Mouse (Mus musculus): ENCODE data around the gene AF366264.
"Not testable (repeated sequence)": the region's sequence is repeated elsewhere in the genome, so short reads cannot be mapped to it uniquely, and the experiment has no call there.

AF366264 gene

DNA sequence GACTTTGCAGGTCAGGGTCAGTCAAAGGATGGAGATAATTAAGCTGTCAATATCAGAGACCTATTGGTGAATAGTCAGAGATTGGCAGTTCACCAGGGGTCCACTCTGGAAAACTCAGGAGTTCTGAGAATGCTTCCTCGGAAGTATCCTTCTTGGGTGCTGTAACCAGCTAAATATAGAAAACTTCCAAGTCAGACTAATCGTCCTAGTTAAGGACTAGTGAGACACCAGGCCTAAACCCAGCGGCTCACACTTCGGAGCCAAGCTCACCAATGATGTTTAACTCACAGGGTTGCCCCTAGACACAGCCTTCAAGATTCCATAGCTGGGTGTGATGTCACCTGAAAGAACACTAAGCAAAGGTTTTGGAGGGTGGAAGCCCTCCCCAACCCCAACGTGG is at the start of gene AF366264:
TSS of gene AF366264 (minus strand) at position 101 of the 400 bp plus-strand sequence.
- DNase-seq (ENCODE audit: low read depth, low spot score), result not testable (repeated sequence)

GRCm38 (mm10) chr8:13843286-13843685 is 5.1 kb upstream of the AF366264 start:
- not testable (repeated sequence) for DNase-seq (ENCODE audit: low read depth, low spot score)

DNA sequence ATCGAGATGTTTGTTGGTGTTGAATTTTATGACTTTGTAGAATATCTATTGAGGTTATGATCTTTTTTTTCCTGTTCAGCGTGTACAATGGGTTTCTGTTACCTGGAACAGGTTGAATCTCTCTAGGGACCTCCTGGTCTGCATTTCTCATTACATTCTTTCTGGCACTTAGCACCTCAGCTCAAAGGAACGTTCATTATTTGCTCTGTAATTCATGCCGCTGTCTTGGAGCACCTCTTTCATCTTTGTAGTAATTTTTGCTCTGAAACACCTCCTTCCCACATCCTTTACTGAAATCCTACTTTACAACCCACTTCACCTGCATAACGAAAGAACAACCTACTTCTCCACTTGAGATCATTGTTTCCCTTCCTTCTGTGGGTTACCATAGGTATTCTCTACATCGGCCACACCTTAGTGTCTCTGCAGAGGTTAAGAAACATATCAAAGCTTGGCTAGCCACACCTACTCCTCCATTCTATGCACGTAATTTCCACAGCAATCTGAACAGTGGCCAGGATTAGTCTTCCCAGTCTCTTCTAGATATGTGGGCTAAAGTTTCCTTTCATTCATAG is 9.5 kb downstream of the AF366264 start:
- no peak for DNase-seq (ENCODE audit: low read depth, low spot score)

DNA sequence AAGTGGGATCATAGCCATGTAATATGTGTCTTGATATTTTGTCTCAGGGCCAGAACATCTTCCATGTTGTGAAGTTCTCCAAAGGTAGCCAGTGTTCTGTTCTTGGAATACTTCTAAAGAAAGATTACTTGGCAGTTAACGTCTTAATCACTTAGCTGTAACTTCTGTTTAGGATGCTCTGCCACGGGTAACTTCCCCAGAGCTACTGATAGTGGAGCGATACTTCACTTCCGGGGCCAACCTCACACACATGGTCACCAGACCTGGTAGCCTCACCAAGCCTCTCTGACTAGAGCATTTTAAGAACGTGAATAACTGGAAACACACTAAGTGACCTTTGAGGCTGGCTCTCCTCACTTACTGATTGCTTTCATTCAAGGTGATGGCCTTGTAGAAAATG is 38.6 kb downstream of the AF366264 start:
- no peak for DNase-seq (ENCODE audit: low read depth, low spot score)

DNA sequence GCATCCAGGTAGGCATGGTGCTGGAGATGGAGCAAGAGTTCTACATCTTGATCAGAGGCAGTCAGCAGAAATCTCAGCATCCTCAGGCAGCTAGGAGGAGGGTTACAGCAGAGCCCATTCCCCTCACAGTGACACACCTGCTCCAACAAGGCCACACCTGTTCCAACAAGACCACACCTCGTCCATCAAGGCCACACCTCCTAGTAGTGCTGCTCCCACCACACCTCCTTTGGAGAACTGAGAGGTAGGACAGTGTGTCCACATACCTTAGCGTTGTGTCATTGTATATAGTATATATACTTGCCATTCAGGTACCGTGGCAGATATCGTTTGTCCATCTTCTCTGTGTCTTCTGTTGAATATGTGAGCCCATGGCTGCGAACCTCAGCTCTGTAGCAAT is 40.5 kb downstream of the AF366264 start:
- no peak for DNase-seq (ENCODE audit: low read depth, low spot score)

DNA sequence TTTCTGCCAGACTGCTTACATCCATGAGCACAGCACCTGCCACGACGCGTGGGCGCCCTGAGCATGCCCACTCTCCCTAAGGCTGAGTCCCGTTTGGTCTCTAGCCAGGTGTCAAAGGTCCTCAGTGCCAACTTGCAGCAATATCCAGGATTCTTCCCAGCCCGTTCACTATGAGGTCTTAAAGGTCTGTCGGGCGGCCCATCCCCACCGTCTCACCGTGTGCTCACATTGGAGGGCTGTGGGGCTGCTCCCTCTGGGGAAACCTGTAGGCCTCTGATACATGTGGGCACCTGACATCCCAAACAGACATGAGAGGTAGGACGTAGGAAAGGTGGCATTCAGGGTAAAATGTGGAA is 44.5 kb downstream of the AF366264 start:
- DNase-seq (ENCODE audit: low read depth, low spot score), result no peak

DNA sequence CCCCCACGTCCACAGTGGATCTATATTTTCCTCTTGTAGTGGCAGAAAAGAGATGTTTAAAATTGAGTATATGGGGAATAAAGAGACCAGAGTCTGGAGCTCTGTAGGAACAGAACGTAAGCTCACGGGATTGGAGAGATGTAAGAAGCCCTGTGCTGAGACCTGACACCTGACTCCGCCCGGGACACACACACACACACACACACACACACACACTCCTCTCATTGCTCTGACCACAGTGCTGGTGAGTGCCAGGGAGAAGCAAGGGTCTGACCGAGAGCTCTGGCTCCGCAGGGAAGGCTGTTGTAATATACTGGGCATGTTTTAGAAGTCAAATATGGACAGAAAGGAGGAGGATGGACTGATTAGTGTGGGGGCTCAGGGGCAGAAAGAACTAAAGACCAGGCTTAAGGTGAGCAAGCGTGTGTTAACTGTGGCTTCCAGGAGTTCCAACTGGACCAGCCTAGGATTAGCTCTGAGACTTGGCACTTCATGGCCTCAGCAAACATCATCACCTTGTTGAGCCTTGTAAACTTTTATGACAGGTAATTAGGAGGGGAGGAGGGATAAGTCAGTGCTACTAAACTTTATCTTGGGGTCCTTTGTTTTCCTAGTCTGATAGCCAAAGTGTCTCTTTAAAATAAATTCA is 45.0 kb downstream of the AF366264 start:
- DNase-seq (ENCODE audit: low read depth, low spot score), result no peak

DNA sequence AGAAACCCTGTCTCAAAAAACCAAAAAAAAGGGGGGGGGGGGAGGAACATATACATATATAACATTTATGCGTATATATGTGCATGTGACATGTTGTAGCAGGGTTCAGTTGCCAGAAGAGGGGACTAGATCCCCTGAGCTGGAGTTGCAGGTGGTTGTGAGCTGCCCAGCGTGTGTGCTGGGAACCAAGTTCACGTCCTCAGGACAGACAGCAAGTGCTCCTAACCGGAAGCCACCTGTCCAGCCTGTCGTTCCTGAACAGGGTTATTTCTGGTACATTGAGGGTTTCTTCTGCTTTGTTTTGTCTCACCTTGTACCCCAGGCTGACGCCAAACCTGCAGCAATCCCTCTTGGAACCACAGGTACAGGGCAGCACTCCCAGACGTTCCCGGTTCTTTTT is 48.6 kb downstream of the AF366264 start:
- no peak for DNase-seq (ENCODE audit: low read depth, low spot score)

DNA sequence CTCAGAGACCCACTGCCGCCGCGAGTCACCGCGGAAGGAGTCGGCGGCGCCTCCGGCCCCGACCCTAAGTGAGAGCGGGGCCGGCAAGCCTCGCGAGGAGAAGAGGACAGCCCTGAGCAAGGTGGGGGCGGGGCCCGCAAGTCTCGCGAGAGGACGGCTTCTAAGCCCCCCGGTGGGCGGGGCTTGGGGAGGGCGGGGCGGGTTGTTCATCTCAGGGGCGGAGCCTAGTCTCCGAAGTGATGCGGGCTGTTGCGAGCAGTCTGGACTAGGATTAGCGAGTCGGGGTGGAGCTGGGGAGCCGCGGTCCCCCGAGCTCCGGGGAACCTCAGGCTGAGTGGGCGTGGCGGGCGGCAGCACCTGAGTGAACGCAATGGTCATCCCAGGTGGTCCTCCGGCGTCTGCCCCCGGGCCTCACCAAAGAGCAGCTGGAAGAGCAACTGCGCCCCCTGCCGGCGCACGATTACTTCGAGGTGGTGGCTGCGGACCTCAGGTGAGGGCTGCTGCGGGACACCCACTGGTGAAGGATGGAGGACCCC is 52.4 kb downstream of the AF366264 start:
- DNase-seq (ENCODE audit: low read depth, low spot score), result peak; percentile 96

GRCm38 (mm10) chr8:13785250-13785763 is 52.9 kb downstream of the AF366264 start, which contains the start of gene Upf3a:
TSS of gene Upf3a (plus strand) at chr8:13785615.
- peak; percentile 95 for DNase-seq (ENCODE audit: low read depth, low spot score)

Data from forelimb bud, embryonic 11.5 days (tissue).